Mouse (Mus musculus): Measurements from ENCODE around the gene Msh4. TPM values are rescaled to one million over a fixed set of nuclear protein-coding genes. Genes with fewer than 3 reads are reported as not detected.

Msh4 gene
- total and polyA plus RNA-seq, 3 experiments: 0.14 to 0.42 (median 0.16) TPM

GRCm38 (mm10) chr3:153886296-153886695, 19.6 kb downstream of the Msh4 start:
- H3K27me3 ChIP-seq (replicated peaks): no peaks in the 10 kb centered on the region
- H3K4me3 ChIP-seq (replicated peaks in 1 of 3; ENCODE audit: low read depth in 2 of 3, low read length in 2 of 3, poor library complexity in 1 of 3): no peak overlapping the region
- peak in 1 of 2 experiments; percentile 61; a peak in 2 of 4 replicates for TF ChIP-seq CTCF (conservative IDR thresholded peaks at IDR 0.05 in 1 of 2, IDR thresholded peaks at IDR 0.05 in 1 of 2; ENCODE audit: low read depth in 2 of 2, low read length in 2 of 2)
- no peak for TF ChIP-seq GABPA (IDR thresholded peaks at IDR 0.05; ENCODE audit: insufficient replicate concordance, low read depth, low read length)
- TF ChIP-seq E2F4 (IDR thresholded peaks at IDR 0.05; ENCODE audit: insufficient replicate concordance, low read depth, low read length): no peak
- no peak for TF ChIP-seq USF1 (IDR thresholded peaks at IDR 0.05; ENCODE audit: low read depth, low read length)
- no peak for TF ChIP-seq JUND (conservative IDR thresholded peaks at IDR 0.05; ENCODE audit: low read depth, low read length)
- TF ChIP-seq TCF12 (IDR thresholded peaks at IDR 0.05; ENCODE audit: low read depth, low read length): no peak
- TF ChIP-seq SMC3 (IDR thresholded peaks at IDR 0.05; ENCODE audit: low read depth, low read length): peak; percentile 25; the same call in 1 of the 2 replicates
- TF ChIP-seq TBP (conservative IDR thresholded peaks at IDR 0.05; ENCODE audit: low read depth, low read length): no peak
- no peak for TF ChIP-seq ETS1 (conservative IDR thresholded peaks at IDR 0.05; ENCODE audit: low read depth, low read length)
- TF ChIP-seq BHLHE40 (IDR thresholded peaks at IDR 0.05; ENCODE audit: low read depth, low read length): no peak
- no peak for TF ChIP-seq MXI1 (IDR thresholded peaks at IDR 0.05; ENCODE audit: low read depth, low read length)
- no peak for TF ChIP-seq CHD2 (IDR thresholded peaks at IDR 0.05; ENCODE audit: low read length)
- no peak for TF ChIP-seq POLR2AphosphoS2 (IDR thresholded peaks at IDR 0.05; ENCODE audit: low read depth, low read length)
- peak; percentile 61 for TF ChIP-seq RAD21 (IDR thresholded peaks at IDR 0.05; ENCODE audit: low read depth, low read length)
- no peak for TF ChIP-seq ZNF384 (IDR thresholded peaks at IDR 0.05; ENCODE audit: low read depth, low read length)
- TF ChIP-seq POLR2A (IDR thresholded peaks at IDR 0.05; ENCODE audit: low read depth, low read length): no peak
- no peak for TF ChIP-seq SIN3A (IDR thresholded peaks at IDR 0.05; ENCODE audit: low read length)
- no peak overlapping the region for H3K9ac ChIP-seq (ENCODE audit: insufficient read depth, low read depth)
- peaks cover 0 to 9% of the 10 kb centered on the region in 2 experiments; a peak in 2 of 4 replicates for H3K4me1 ChIP-seq (ENCODE audit: control insufficient read depth in 1 of 2, insufficient read depth in 2 of 2)
- no peak for DNase-seq (ENCODE audit: extremely low read depth)
- H3K27ac ChIP-seq (ENCODE audit: insufficient read depth, low read depth): no peak overlapping the region
- H3K79me2 ChIP-seq (replicated peaks; ENCODE audit: control insufficient read depth, extremely low read depth, insufficient read depth, poor library complexity, severe bottlenecking): no peaks in the 10 kb centered on the region
- in situ Hi-C loops (cut with MboI; ENCODE audit: low pct_ligation_motif_present, low pct_unique_long_range_greater_than_20kb, low sequenced_read_pairs) (no loop called here), dilution Hi-C loops (cut with MboI; ENCODE audit: extremely low pct_ligation_motif_present, extremely low pct_unique_long_range_greater_than_20kb, low sequenced_read_pairs) (no loop called here)
- H3K36me3 ChIP-seq (replicated peaks in 1 of 2; ENCODE audit: control insufficient read depth in 1 of 2, insufficient read depth in 1 of 2, low read length in 1 of 2): peaks cover 0 to 3% of the 10 kb centered on the region in 2 experiments
- H3K9me3 ChIP-seq (replicated peaks; ENCODE audit: low read length): no peaks in the 10 kb centered on the region
- H3K4me2 ChIP-seq (ENCODE audit: insufficient read depth, low read depth, poor library complexity, severe bottlenecking): no peak overlapping the region

- Histone ChIP-seq H3K79me2 (replicated peaks; ENCODE audit: control insufficient read depth, extremely low read depth, insufficient read depth, poor library complexity, severe bottlenecking) (no peaks in the 10 kb centered on the region; the same call in 1 of the 2 replicates), H3K4me2 (ENCODE audit: insufficient read depth, low read depth, poor library complexity, severe bottlenecking) (no peak overlapping the region), H3K4me3 (replicated peaks in 1 of 3; ENCODE audit: low read depth in 2 of 3, low read length in 2 of 3, poor library complexity in 1 of 3) (no peak overlapping the region), H3K27ac (ENCODE audit: insufficient read depth, low read depth) (no peak overlapping the region), H3K9me3 (replicated peaks; ENCODE audit: low read length) (no peaks in the 10 kb centered on the region), H3K4me1 (ENCODE audit: control insufficient read depth in 1 of 2, insufficient read depth in 2 of 2) (no peaks in the 10 kb centered on the region), H3K9ac (ENCODE audit: insufficient read depth, low read depth) (no peak overlapping the region), H3K36me3 (replicated peaks in 1 of 2; ENCODE audit: control insufficient read depth in 1 of 2, insufficient read depth in 1 of 2, low read length in 1 of 2) (peaks cover 0 to 2% of the 10 kb centered on the region in 2 experiments), H3K27me3 (replicated peaks) (no peaks in the 10 kb centered on the region)
- dilution Hi-C loops (cut with MboI; ENCODE audit: extremely low pct_ligation_motif_present, extremely low pct_unique_long_range_greater_than_20kb, low sequenced_read_pairs): no loop called here
- no peak for TF ChIP-seq NRF1 (IDR thresholded peaks at IDR 0.05; ENCODE audit: low read depth, low read length)
- no peak for TF ChIP-seq E2F4 (IDR thresholded peaks at IDR 0.05; ENCODE audit: insufficient replicate concordance, low read depth, low read length)
- no peak for TF ChIP-seq ELF1 (IDR thresholded peaks at IDR 0.05; ENCODE audit: low read depth, low read length)
- no peak for TF ChIP-seq MXI1 (IDR thresholded peaks at IDR 0.05; ENCODE audit: low read depth, low read length)
- no peak for TF ChIP-seq EP300 (IDR thresholded peaks at IDR 0.05; ENCODE audit: low read length)
- no peak for TF ChIP-seq POLR2A (IDR thresholded peaks at IDR 0.05; ENCODE audit: low read depth, low read length)
- in situ Hi-C loops (cut with MboI; ENCODE audit: low pct_ligation_motif_present, low pct_unique_long_range_greater_than_20kb, low sequenced_read_pairs): no loop called here
- DNase-seq (ENCODE audit: extremely low read depth): no peak
Measured at GRCm38 (mm10) chr3:153871396-153871795, 34.5 kb downstream of the Msh4 start.
